ENCODE assay signal across 27 mouse cellular contexts in genomic region chr10:84087929-84088328, GRCm38 (mm10).
A peak's percentile ranks its signal among the peaks of the same experiment; 100 is the strongest.
DNase-seq lines count a peak whose midpoint lies in the region; ATAC-seq and TF ChIP-seq lines count a peak whose summit lies in the region.
"Had no signal": no experiment of that assay in that cellular context is flagged by ENCODE, and none has a peak within 500 bp of the region (broad histone marks: within the 10 kb centered on the region; RNA-seq: fewer than 3 reads in every experiment).

No protein-coding gene starts in this region.

- no peaks in the 10 kb centered on the region for H3K79me2 ChIP-seq in myocyte (ENCODE audit: control insufficient read depth, insufficient read depth)

- no peaks in the 10 kb centered on the region for H3K36me3 ChIP-seq in myocyte (ENCODE audit: control insufficient read depth, insufficient read depth)
- H3K36me3 ChIP-seq: heart, embryonic 13.5 days had no signal

- no peak overlapping the region for H3ac ChIP-seq in myocyte (ENCODE audit: control insufficient read depth, insufficient read length)

- no peak for ATAC-seq in monocyte, adult 5-6 weeks (replicated peaks; ENCODE audit: insufficient number of reproducible peaks, low FRiP score, low TSS enrichment, poor library complexity, severe bottlenecking)
- ATAC-seq: CD4-positive, CD25-positive, alpha-beta regulatory T cell, adult 4 months; forebrain, embryonic 14.5 days; forebrain, postnatal 0 days; hindbrain, postnatal 0 days; inflammation-experienced regulatory T-cells, adult 6 months; Patski had no signal

- H3K4me3 ChIP-seq in myocyte, result no peak overlapping the region
- H3K4me3 ChIP-seq: gastrocnemius, adult 2 months; heart, embryonic 13.5 days had no signal

- no peaks in the 10 kb centered on the region for H3K27me3 ChIP-seq in myocyte (ENCODE audit: control insufficient read depth, insufficient read depth, insufficient read length)
- H3K27me3 ChIP-seq: heart, embryonic 13.5 days; Patski had no signal

- peak overlapping the region; percentile 48 for H3K4me2 ChIP-seq in myocyte (ENCODE audit: low read depth)
- H3K4me2 ChIP-seq: heart, embryonic 13.5 days; hindbrain, embryonic 14.5 days had no signal

- TF ChIP-seq POLR2A in myocyte (IDR thresholded peaks at IDR 0.05; ENCODE audit: insufficient read length, low read depth), result no peak

- DNase-seq in A20 (ENCODE audit: low read depth, low spot score), result peak; percentile 82
- DNase-seq in thymus, postnatal 0 days (ENCODE audit: low spot score), result peak; percentile 66
- DNase-seq in thymus, postnatal 25 days, result peak; percentile 25
- DNase-seq in adrenal gland, adult 2 months, result no peak
- DNase-seq in kidney, postnatal 14 days, result no peak
- DNase-seq in embryo, embryonic 9.5 days (ENCODE audit: extremely low spot score), result no peak
- DNase-seq: adrenal gland, postnatal 14 days; cerebellum, adult 11 months; cerebellum, adult 8-10 months; cerebellum, postnatal 10 days; cerebellum, postnatal 36 days; embryo, embryonic 11 days; forebrain, postnatal 0 days; gastrocnemius, adult 2 months; gastrocnemius, postnatal 14 days; heart, adult 11 months; heart, postnatal 14 days; heart, postnatal 4 days had no signal

TF ChIP-seq in myocyte, 11 proteins besides CTCF, POLR2A, EP300 and RAD21:
- no peak for TF ChIP-seq USF1 (IDR thresholded peaks at IDR 0.05; ENCODE audit: low read depth)
- TF ChIP-seq MYOG (IDR thresholded peaks at IDR 0.05; ENCODE audit: control insufficient read depth in 1 of 3, insufficient read depth in 1 of 3, insufficient read length in 2 of 3, low read depth in 2 of 3), result peak in 1 of 3 experiments; percentile 76
- TF ChIP-seq POLR2AphosphoS2 (IDR thresholded peaks at IDR 0.05; ENCODE audit: insufficient read length, low read depth), result no peak
- TF ChIP-seq SRF (IDR thresholded peaks at IDR 0.05; ENCODE audit: control insufficient read depth, insufficient read length, low read depth), result no peak
- TF ChIP-seq TCF3 (IDR thresholded peaks at IDR 0.05; ENCODE audit: insufficient read length, low read depth), result peak; percentile 24
- peak in 2 of 3 experiments; percentile 44 to 73 for TF ChIP-seq MYOD1 (IDR thresholded peaks at IDR 0.05; ENCODE audit: control insufficient read depth in 1 of 3, insufficient read length in 2 of 3, low read depth in 2 of 3)
- peak; percentile 18 for TF ChIP-seq TCF12 (IDR thresholded peaks at IDR 0.05; ENCODE audit: insufficient read depth, poor library complexity, severe bottlenecking)
- TF ChIP-seq CEBPB (IDR thresholded peaks at IDR 0.05; ENCODE audit: insufficient read depth, poor library complexity, severe bottlenecking), result peak; percentile 78; the same call in 1 of the 2 replicates
- TF ChIP-seq REST (IDR thresholded peaks at IDR 0.05; ENCODE audit: insufficient read depth, insufficient read length), result no peak
- TF ChIP-seq MAX (IDR thresholded peaks at IDR 0.05; ENCODE audit: low read depth), result no peak
- TF ChIP-seq E2F4 (IDR thresholded peaks at IDR 0.05; ENCODE audit: insufficient read depth), result no peak

Comparison
In these comparisons a context has a peak if more than half of its experiments do, and no peak if none do; other contexts are left out.
1. DNase-seq: peak in A20 (single experiment), thymus, postnatal 0 days (single experiment) and thymus, postnatal 25 days (single experiment); none in adrenal gland, adult 2 months (single experiment), kidney, postnatal 14 days (single experiment) and embryo, embryonic 9.5 days (single experiment).